Mouse (Mus musculus): Measurements from ENCODE around the gene Slc35c1. TPM values are rescaled to one million over a fixed set of nuclear protein-coding genes. Genes with fewer than 3 reads are reported as not detected.
"Not testable (repeated sequence)": the region's sequence is repeated elsewhere in the genome, so short reads cannot be mapped to it uniquely, and the experiment has no call there.

The Slc35c1 gene
- total and polyA plus RNA-seq, 3 experiments: 11.4 to 40.5 (median 31.2) TPM

- Histone ChIP-seq H3K27me3 (ENCODE audit: insufficient read depth, low read length) (peaks cover 33% of the 10 kb centered on the region), H3K4me1 (ENCODE audit: insufficient read depth, low read depth, low read length) (peaks cover 3% of the 10 kb centered on the region; the same call in 1 of the 2 replicates), H3K36me3 (replicated peaks) (no peaks in the 10 kb centered on the region), H3K4me3 (ENCODE audit: low read depth, low read length) (no peak overlapping the region), H3K9me3 (replicated peaks) (peaks cover 13% of the 10 kb centered on the region)
- TF ChIP-seq POLR2AphosphoS5 (IDR thresholded peaks at IDR 0.05; ENCODE audit: insufficient replicate concordance, low read depth, low read length) (no peak), CTCF (IDR thresholded peaks at IDR 0.05; ENCODE audit: low read depth, low read length) (no peak), GATA1 (IDR thresholded peaks at IDR 0.05; ENCODE audit: borderline replicate concordance, low read length) (no peak), TAL1 (conservative IDR thresholded peaks at IDR 0.05; ENCODE audit: low read depth, low read length) (no peak), GATA2 (IDR thresholded peaks at IDR 0.05; ENCODE audit: borderline replicate concordance, low read depth, low read length) (no peak)
- DNase-seq (ENCODE audit: low spot score) (no peak), ATAC-seq (ENCODE audit: extremely low read depth, insufficient number of reproducible peaks, low FRiP score, poor library complexity, severe bottlenecking) (no peak)
Measured at GRCm38 (mm10) chr2:92478313-92478688, 18.0 kb upstream of the Slc35c1 start.

GRCm38 (mm10) chr2:92477672-92478312 lies 17.5 kb upstream of the Slc35c1 start:
- Histone ChIP-seq H3K27me3 (ENCODE audit: insufficient read depth, low read length) (peaks cover 28% of the 10 kb centered on the region), H3K4me1 (ENCODE audit: insufficient read depth, low read depth, low read length) (peaks cover 3% of the 10 kb centered on the region; the same call in 1 of the 2 replicates), H3K4me3 (ENCODE audit: low read depth, low read length) (no peak overlapping the region), H3K9me3 (replicated peaks) (peaks cover 13% of the 10 kb centered on the region), H3K36me3 (replicated peaks) (no peaks in the 10 kb centered on the region)
- no peak for ATAC-seq (ENCODE audit: extremely low read depth, insufficient number of reproducible peaks, low FRiP score, poor library complexity, severe bottlenecking)
- no peak for DNase-seq (ENCODE audit: low spot score)
- TF ChIP-seq GATA2 (IDR thresholded peaks at IDR 0.05; ENCODE audit: borderline replicate concordance, low read depth, low read length): no peak
- no peak for TF ChIP-seq GATA1 (IDR thresholded peaks at IDR 0.05; ENCODE audit: borderline replicate concordance, low read length)
- no peak for TF ChIP-seq TAL1 (conservative IDR thresholded peaks at IDR 0.05; ENCODE audit: low read depth, low read length)
- TF ChIP-seq POLR2AphosphoS5 (IDR thresholded peaks at IDR 0.05; ENCODE audit: insufficient replicate concordance, low read depth, low read length): no peak
- no peak for TF ChIP-seq CTCF (IDR thresholded peaks at IDR 0.05; ENCODE audit: low read depth, low read length)

- DNase-seq (ENCODE audit: low spot score); H3K4me1 ChIP-seq (ENCODE audit: insufficient read depth, low read depth, low read length); ATAC-seq (ENCODE audit: extremely low read depth, insufficient number of reproducible peaks, low FRiP score, poor library complexity, severe bottlenecking); H3K4me3 ChIP-seq (ENCODE audit: low read depth, low read length); H3K36me3 ChIP-seq (replicated peaks): not testable (repeated sequence)
- Histone ChIP-seq H3K27me3 (ENCODE audit: insufficient read depth, low read length) (peaks cover 24% of the 10 kb centered on the region), H3K9me3 (replicated peaks) (peaks cover 13% of the 10 kb centered on the region)
Measured at GRCm38 (mm10) chr2:92476580-92476979, 16.2 kb upstream of the Slc35c1 start.

GRCm38 (mm10) chr2:92475711-92476110 lies 15.4 kb upstream of the Slc35c1 start:
- Histone ChIP-seq H3K27me3 (ENCODE audit: insufficient read depth, low read length) (peaks cover 23% of the 10 kb centered on the region), H3K4me3 (ENCODE audit: low read depth, low read length) (no peak overlapping the region), H3K4me1 (ENCODE audit: insufficient read depth, low read depth, low read length) (peaks cover 4% of the 10 kb centered on the region; the same call in 1 of the 2 replicates), H3K9me3 (replicated peaks) (peaks cover 13% of the 10 kb centered on the region), H3K36me3 (replicated peaks) (no peaks in the 10 kb centered on the region)
- TF ChIP-seq GATA2 (IDR thresholded peaks at IDR 0.05; ENCODE audit: borderline replicate concordance, low read depth, low read length) (no peak), POLR2AphosphoS5 (IDR thresholded peaks at IDR 0.05; ENCODE audit: insufficient replicate concordance, low read depth, low read length) (no peak), GATA1 (IDR thresholded peaks at IDR 0.05; ENCODE audit: borderline replicate concordance, low read length) (no peak), TAL1 (conservative IDR thresholded peaks at IDR 0.05; ENCODE audit: low read depth, low read length) (no peak), CTCF (IDR thresholded peaks at IDR 0.05; ENCODE audit: low read depth, low read length) (no peak)
- DNase-seq (ENCODE audit: low spot score) (no peak), ATAC-seq (ENCODE audit: extremely low read depth, insufficient number of reproducible peaks, low FRiP score, poor library complexity, severe bottlenecking) (no peak)

GRCm38 (mm10) chr2:92474920-92475319 lies 14.6 kb upstream of the Slc35c1 start:
- no peak for ATAC-seq (ENCODE audit: extremely low read depth, insufficient number of reproducible peaks, low FRiP score, poor library complexity, severe bottlenecking)
- DNase-seq (ENCODE audit: low spot score): no peak
- H3K36me3 ChIP-seq (replicated peaks): no peaks in the 10 kb centered on the region
- no peak overlapping the region for H3K4me3 ChIP-seq (ENCODE audit: low read depth, low read length)
- peaks cover 24% of the 10 kb centered on the region for H3K27me3 ChIP-seq (ENCODE audit: insufficient read depth, low read length)
- peaks cover 6% of the 10 kb centered on the region; the same call in 1 of the 2 replicates for H3K4me1 ChIP-seq (ENCODE audit: insufficient read depth, low read depth, low read length)
- TF ChIP-seq POLR2AphosphoS5 (IDR thresholded peaks at IDR 0.05; ENCODE audit: insufficient replicate concordance, low read depth, low read length) (no peak), GATA2 (IDR thresholded peaks at IDR 0.05; ENCODE audit: borderline replicate concordance, low read depth, low read length) (no peak), GATA1 (IDR thresholded peaks at IDR 0.05; ENCODE audit: borderline replicate concordance, low read length) (no peak), TAL1 (conservative IDR thresholded peaks at IDR 0.05; ENCODE audit: low read depth, low read length) (no peak), CTCF (IDR thresholded peaks at IDR 0.05; ENCODE audit: low read depth, low read length) (no peak)
- H3K9me3 ChIP-seq (replicated peaks): peaks cover 13% of the 10 kb centered on the region

- no peaks in the 10 kb centered on the region for H3K36me3 ChIP-seq (replicated peaks)
- peaks cover 13% of the 10 kb centered on the region for H3K9me3 ChIP-seq (replicated peaks)
- no peak for TF ChIP-seq CTCF (IDR thresholded peaks at IDR 0.05; ENCODE audit: low read depth, low read length)
- H3K27me3 ChIP-seq (ENCODE audit: insufficient read depth, low read length): peaks cover 31% of the 10 kb centered on the region
- H3K4me3 ChIP-seq (ENCODE audit: low read depth, low read length): no peak overlapping the region
- peaks cover 10% of the 10 kb centered on the region; the same call in 1 of the 2 replicates for H3K4me1 ChIP-seq (ENCODE audit: insufficient read depth, low read depth, low read length)
- ATAC-seq (ENCODE audit: extremely low read depth, insufficient number of reproducible peaks, low FRiP score, poor library complexity, severe bottlenecking) (no peak), DNase-seq (ENCODE audit: low spot score) (no peak)
Measured at GRCm38 (mm10) chr2:92471886-92472670, 11.7 kb upstream of the Slc35c1 start.
